Mouse (Mus musculus): ENCODE results near the gene Trank1. TPM values are rescaled to one million over a fixed set of nuclear protein-coding genes. Genes with fewer than 3 reads are reported as not detected.

Gene Trank1
- polyA plus RNA-seq (2012; rRNA removed) = 0.10 and 0.12 TPM in 2 replicates

GRCm38 (mm10) chr9:111311031-111311842 is at the start of gene Trank1:
Gene Trank1, plus strand, starts transcription at chr9:111311739.
- no peak for DNase-seq (ENCODE audit: low spot score)

GRCm38 (mm10) chr9:111267998-111268397 is 43.5 kb upstream of the Trank1 start:
- no peak for DNase-seq (ENCODE audit: low spot score)

- DNase-seq (ENCODE audit: low spot score) = no peak
These were observed 40.9 kb upstream of the Trank1 start for GRCm38 (mm10) chr9:111270606-111271005.

- no peak for DNase-seq (ENCODE audit: low spot score)
These were observed 40.5 kb upstream of the Trank1 start for GRCm38 (mm10) chr9:111271056-111271433.

- peak; percentile 97 for DNase-seq (ENCODE audit: low spot score)
These were observed 39.9 kb upstream of the Trank1 start, which contains the start of the genes Mlh1 and Epm2aip1 for GRCm38 (mm10) chr9:111271434-111272160. Gene Mlh1, minus strand, starts transcription at chr9:111271791. Gene Epm2aip1, plus strand, starts transcription at chr9:111271929.

GRCm38 (mm10) chr9:111272356-111272755 is 39.2 kb upstream of the Trank1 start:
- no peak for DNase-seq (ENCODE audit: low spot score)

GRCm38 (mm10) chr9:111272996-111273785 is 38.3 kb upstream of the Trank1 start:
- DNase-seq (ENCODE audit: low spot score) = no peak

GRCm38 (mm10) chr9:111273958-111274357 is 37.6 kb upstream of the Trank1 start:
- no peak for DNase-seq (ENCODE audit: low spot score)

GRCm38 (mm10) chr9:111275156-111275555 is 36.4 kb upstream of the Trank1 start:
- no peak for DNase-seq (ENCODE audit: low spot score)

- DNase-seq (ENCODE audit: low spot score) = no peak
These were observed 26.5 kb upstream of the Trank1 start for GRCm38 (mm10) chr9:111285061-111285460.

GRCm38 (mm10) chr9:111285676-111286075 is 25.9 kb upstream of the Trank1 start:
- no peak for DNase-seq (ENCODE audit: low spot score)

- DNase-seq (ENCODE audit: low spot score) = no peak
These were observed 25.1 kb upstream of the Trank1 start for GRCm38 (mm10) chr9:111286468-111286867.

- DNase-seq (ENCODE audit: low spot score) = no peak
These were observed 23.6 kb upstream of the Trank1 start for GRCm38 (mm10) chr9:111287956-111288355.

GRCm38 (mm10) chr9:111289294-111289831 is 22.2 kb upstream of the Trank1 start:
- no peak for DNase-seq (ENCODE audit: low spot score)

- peak; percentile 95 for DNase-seq (ENCODE audit: low spot score)
These were observed 21.7 kb upstream of the Trank1 start for GRCm38 (mm10) chr9:111289832-111290339.

- no peak for DNase-seq (ENCODE audit: low spot score)
These were observed 20.9 kb upstream of the Trank1 start for GRCm38 (mm10) chr9:111290539-111291100.

GRCm38 (mm10) chr9:111293234-111293633 is 18.3 kb upstream of the Trank1 start:
- DNase-seq (ENCODE audit: low spot score) = no peak

- no peak for DNase-seq (ENCODE audit: low spot score)
These were observed 16.6 kb upstream of the Trank1 start for GRCm38 (mm10) chr9:111294911-111295310.

- DNase-seq (ENCODE audit: low spot score) = no peak
These were observed 16.2 kb upstream of the Trank1 start for GRCm38 (mm10) chr9:111295323-111295722.

GRCm38 (mm10) chr9:111296433-111296832 is 15.1 kb upstream of the Trank1 start:
- no peak for DNase-seq (ENCODE audit: low spot score)

GRCm38 (mm10) chr9:111298606-111299005 is 12.9 kb upstream of the Trank1 start:
- no peak for DNase-seq (ENCODE audit: low spot score)

All from urinary bladder, adult 2 months (tissue).